Mouse (Mus musculus): ENCODE measurements around the gene Sowaha.

Gene Sowaha

DNA sequence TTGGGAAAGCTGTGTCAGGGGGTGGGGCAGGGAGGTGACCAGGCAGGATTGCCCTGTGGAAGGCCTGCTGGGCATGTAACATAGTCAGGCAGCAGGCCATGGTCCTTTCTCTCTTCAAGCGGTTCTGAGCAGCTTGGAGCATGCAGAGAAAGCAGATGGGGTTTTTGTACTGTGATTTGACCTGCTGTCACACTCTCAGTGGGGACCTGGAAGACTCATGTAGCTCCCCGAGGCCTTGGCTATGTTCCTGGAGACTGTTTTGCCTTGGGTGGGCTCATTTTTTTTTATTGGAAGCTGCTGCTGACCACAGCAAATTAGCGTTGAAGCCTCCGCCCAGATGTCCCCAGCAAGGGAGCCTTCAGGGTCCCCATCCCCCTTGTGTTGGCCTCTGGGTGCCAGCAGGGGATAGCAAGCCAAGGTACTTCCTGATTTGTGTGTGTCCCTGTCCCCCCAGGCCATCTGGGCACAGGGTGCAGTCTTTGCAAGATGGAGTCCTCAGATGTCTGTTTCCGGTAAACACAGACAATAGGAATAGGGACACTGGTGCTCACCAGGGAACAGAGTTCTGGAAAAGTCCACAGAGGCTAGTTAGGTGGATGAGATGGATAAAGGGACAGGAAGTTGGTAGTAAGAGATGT is 25.1 kb upstream of the Sowaha start:
- no peak for DNase-seq (ENCODE audit: low read depth in 2 of 2, low spot score in 2 of 2)

GRCm38 (mm10) chr11:53504376-53504775 is 24.3 kb upstream of the Sowaha start:
- DNase-seq (ENCODE audit: low read depth in 2 of 2, low spot score in 2 of 2), result no peak

DNA sequence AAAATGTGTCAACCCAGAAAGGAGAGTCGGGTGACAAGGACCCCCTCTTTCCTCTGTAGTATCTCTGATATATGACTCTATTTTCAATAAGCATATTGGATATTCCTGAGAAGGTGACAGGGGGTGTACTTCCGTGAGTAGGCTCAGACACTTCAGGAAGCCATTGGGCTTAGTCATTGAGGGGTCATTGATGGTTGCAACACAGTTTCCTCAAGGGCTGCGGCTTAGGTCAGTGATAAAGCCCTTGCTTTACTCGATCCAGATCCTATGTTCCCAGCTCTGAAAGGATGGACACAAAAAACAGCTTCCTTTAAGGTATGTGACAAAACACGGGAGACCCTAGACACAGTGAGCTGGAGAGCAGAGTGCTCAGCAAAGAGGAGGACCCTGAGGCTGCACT is 23.7 kb upstream of the Sowaha start:
- DNase-seq (ENCODE audit: low read depth in 2 of 2, low spot score in 2 of 2), result no peak

- DNase-seq (ENCODE audit: low read depth in 2 of 2, low spot score in 2 of 2), result no peak
Measured at GRCm38 (mm10) chr11:53502039-53502765, 22.1 kb upstream of the Sowaha start.

- DNase-seq (ENCODE audit: low read depth in 2 of 2, low spot score in 2 of 2), result no peak
Measured at GRCm38 (mm10) chr11:53500569-53500968, 20.5 kb upstream of the Sowaha start.

DNA sequence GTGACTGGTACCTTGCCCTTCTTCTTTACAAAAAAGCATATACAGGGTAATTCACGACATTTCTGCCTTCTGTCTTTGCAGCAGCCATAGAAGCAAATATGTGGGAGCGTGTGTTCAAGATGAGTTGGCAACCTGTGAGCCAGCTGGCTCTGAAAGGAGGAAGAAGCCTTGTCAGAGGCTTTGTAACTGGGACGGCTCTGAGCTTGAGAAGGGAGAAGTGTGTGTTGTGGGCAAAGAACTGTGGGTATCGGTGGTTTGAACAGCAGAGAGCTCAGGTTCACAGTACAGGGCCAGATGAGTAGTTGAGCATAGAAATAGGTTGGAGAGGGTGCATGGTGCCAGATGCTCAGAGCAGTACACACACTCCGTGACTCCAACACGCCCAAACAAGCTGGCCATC is 16.9 kb upstream of the Sowaha start:
- no peak for DNase-seq (ENCODE audit: low read depth in 2 of 2, low spot score in 2 of 2)

DNA sequence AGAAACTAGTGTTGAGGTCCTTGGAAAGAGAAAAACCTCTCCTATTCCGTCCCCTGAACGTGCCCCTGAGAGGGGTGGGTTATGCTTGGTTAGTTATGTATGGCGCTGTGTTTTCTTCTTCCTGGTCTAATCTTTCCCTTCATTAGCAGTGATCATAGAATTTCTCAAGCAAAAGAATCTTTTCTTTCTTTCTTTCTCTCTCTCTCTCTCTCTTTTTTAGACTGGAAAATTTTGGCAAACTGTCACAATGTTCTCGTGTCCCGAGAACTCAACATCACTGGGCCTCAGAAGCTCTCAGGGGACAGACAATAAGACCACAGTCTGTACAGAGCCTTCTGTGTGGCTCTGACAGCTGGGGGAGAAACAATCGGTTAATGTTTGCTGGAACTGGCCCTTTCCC is 15.3 kb upstream of the Sowaha start:
- no peak for DNase-seq (ENCODE audit: low read depth in 2 of 2, low spot score in 2 of 2)

DNA sequence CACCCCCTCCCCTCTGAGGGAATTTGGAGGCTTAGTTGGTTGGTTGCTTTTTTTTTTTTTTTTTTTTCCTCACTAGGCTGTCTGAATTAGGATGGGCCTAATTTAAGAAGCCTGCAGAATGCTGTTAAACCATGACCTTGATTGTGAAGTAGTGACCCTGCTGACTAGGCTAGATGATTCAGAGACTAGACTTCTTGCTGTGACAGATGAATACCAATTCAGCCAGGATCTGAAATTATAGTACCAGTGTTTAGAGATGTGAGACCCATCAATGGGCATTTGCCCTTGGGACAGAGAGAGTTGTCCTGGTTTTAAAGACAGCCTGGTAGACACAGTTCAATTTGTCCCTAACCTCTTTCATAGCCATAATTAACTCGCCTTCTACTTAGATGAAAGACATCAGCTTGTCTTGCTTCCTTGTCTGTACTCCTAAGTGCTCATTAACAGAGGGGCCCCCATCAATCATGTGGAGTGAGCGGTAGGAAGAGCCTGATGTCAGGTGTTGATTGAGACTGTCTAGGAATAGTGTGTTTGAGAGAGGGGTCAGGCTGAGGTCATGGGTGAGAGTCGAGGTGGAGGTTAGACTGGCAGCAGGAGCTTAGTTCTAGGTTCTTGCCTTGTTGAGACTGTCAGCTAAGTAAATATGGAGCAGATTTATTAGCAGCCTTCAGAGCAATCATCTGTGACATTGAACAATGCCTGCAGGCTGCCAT is 13.3 kb upstream of the Sowaha start:
- no peak for DNase-seq (ENCODE audit: low read depth in 2 of 2, low spot score in 2 of 2)

DNA sequence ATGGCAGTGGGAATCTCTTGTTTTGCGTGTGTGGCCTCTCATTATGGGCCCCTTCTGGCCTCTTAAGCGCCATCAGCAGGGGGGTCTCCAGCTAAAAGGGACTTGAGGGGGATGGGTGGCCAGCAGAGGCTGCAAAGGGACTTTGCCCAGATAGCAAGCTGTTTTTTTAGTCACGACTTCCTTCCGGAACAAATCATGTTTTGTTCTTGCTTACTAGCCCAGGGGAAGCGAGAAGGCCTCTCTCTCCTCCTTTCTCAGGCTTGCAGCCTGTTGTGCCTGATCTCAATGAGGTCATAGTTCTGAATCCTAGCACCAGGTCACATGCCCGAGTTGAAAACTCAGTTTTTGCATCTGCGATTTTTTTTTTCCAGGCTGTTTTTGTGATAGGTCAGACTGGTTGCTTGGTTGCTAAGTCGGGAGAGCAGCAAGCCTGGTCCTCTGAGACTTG is 11.9 kb upstream of the Sowaha start:
- no peak for DNase-seq (ENCODE audit: low read depth in 2 of 2, low spot score in 2 of 2)

DNA sequence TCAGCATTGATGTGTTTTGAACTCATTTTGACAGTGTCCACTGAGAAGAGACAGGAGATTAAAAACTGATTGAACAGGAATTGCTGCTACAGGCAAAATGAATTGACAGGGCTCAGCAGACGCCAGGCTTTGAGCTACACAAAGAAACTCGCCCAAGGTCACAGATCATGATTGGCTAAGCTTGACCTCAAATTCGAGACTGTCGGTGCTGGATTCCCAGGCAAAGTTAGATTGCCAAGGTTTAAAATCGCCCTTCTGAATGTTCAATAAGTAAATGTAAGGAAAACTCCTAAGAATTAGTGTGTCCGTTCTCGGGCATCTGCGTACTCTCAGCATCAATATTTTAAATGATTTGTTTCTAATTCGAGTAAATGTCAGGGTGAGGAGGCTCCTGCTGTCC is 9.3 kb upstream of the Sowaha start:
- no peak for DNase-seq (ENCODE audit: low read depth in 2 of 2, low spot score in 2 of 2)

- DNase-seq (ENCODE audit: low read depth in 2 of 2, low spot score in 2 of 2), result no peak
Measured at GRCm38 (mm10) chr11:53489007-53489406, 8.9 kb upstream of the Sowaha start.

GRCm38 (mm10) chr11:53486822-53487594 is 6.9 kb upstream of the Sowaha start:
- no peak for DNase-seq (ENCODE audit: low read depth in 2 of 2, low spot score in 2 of 2)

- DNase-seq (ENCODE audit: low read depth in 2 of 2, low spot score in 2 of 2), result no peak
Measured at GRCm38 (mm10) chr11:53486351-53486750, 6.3 kb upstream of the Sowaha start.

- no peak for DNase-seq (ENCODE audit: low read depth in 2 of 2, low spot score in 2 of 2)
Measured at GRCm38 (mm10) chr11:53485719-53486118, 5.6 kb upstream of the Sowaha start.

DNA sequence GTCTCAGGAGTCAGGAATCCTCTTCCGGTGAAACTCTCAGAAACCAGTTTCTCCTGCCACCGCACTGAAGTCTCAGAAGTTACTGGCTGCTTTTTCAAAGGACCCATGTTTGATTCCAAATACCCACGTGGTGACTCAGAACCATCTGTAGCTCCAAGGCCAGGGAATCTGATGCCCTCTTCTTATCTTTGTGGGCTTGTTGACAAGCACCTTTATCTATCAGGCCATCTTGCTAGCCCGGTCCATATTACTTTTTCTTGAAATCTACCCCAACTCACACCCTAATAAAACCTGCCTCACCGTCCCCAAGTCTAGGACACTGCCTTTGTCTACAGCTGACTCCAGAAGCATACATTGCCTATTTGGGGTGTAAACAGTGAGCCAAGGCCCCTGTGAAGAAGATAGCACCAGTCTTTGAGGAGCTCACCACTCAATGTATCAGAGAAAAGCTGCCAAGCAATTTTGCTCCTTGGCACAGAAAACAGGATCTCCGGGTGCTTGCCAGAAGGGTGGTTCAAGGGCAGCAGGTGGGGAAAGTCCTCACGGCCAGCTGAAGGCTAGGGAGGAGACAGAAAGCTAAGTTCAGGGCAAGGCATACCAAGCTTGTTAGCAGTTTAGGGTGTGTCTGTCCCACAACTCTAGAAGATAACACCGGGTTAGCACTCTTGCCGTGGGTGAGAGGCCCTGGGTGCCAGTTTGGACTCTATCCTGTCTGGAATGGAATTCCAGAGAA is 3.3 kb upstream of the Sowaha start:
- no peak for DNase-seq (ENCODE audit: low read depth in 2 of 2, low spot score in 2 of 2)

DNA sequence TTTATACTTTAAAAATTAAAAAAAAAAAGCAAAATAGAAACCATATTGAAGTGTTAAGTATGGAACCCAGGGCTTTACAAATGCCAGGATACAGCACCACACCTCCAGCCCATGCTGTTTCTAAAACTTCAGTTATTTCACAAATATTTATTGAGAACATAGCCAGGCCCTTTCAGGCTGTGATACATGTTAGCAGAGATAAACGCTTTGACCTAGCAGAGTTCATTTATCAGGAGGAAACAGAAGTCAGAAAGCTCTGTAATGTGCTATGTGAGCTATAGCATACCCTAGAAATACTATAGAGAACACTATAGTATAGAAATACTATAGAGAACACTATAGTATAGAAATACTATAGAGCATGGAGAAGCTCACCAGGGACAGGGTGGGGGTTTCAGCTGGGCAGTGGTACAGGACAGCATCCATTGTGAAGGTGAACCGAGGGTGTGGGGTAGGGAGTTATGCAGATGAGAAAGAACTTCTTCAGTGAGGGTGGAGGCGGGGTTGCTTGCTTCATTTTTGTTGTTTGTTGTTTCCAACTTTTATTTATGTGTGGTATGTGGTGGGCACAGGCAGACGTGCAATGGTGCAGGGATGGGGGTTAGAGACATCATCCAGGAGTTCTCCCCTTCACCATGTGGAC is 1.1 kb upstream of the Sowaha start:
- DNase-seq (ENCODE audit: low read depth in 2 of 2, low spot score in 2 of 2), result no peak

DNA sequence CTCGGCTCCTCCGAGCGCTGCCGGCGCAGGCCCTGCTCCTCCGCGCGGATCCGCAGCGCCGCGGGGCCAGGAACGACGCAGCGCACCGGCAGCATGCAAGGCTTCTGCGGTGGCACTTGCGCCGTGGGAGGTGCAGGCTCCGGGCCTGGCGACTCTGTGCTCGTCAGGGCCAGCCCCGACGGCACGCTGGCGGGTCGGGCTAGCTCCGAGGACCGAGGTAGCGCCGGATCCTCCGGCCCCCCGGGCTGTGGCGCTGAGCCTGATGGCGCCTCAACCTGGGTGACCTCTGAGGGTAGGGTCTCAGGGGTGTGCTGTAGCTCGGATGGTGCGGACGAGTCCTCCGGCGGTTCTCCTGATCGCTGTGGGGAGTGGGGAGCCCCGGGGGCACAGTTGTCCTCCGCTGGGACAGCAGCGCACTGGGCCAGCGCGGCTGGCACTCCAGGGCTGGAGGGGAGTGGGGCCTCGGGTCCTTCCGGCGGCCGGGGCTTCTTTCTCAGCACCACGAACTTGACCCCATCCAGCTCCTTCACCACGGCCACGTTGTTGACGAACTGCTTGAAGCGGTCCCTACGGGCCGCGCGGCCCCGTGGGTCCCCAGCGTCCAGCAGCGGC is 797 bp downstream of the Sowaha start:
- DNase-seq (ENCODE audit: low read depth in 2 of 2, low spot score in 2 of 2), result no peak

DNA sequence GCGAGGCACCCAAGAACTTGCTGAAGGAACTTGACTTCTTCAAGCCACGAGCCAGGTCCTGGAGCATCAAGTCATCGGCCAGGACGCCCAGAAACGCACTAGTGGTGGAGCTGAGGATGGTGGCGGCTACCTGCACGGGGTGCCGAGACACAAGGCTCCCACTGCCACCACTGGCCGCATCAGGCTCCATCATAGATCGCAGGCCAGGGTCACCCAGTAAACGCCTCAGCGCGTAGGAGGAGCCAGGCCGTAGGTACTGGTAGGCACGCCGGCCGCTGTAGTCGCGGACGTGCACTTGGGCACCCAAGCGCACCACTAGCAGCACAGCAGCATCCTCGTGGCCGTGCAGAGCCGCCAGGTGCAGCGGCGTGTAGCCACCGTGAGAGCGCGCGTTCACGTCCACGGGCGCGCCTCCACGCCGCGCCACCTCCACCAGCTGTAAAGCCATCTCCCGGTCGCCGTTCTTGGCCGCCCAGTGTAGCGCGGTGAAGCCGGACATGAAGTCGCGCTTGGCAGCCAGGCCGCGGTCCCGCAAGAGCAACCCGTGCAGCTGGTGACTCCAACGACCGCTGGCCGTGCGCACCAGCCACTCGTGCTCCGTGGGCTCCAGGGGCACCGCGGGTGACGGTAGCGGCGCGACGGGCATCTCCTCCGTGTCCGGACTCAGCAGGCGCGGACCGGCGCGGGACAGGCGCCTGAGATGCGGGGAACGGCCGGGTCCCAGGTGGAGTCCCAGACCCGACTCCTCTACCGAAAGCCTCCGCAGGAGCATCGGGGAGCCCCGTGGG is 1.5 kb downstream of the Sowaha start:
- DNase-seq (ENCODE audit: low read depth in 2 of 2, low spot score in 2 of 2), result no peak

DNA sequence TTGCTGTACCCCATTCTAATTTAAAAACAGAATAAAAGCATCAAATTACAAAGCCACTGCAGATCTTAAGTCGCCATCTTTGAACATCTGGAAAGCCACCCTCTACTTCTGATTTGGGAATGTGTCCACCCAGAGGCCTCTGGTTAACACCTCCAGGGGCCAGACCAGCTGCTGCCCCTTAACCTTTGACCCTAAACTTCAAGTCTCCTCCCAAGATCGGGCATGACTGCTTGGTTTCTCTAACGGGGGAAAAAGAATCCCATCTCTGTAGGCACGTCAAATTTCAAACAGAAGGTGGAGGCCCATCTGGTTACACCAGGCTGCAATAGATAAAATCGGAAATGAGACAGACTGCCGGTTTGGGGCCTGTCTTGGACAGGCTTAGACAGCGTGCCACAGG is 2.2 kb downstream of the Sowaha start:
- DNase-seq (ENCODE audit: low read depth in 2 of 2, low spot score in 2 of 2), result no peak

Data from CD8-positive naive resting alpha-beta T cell, adult 2 months (primary cell).